Mouse (Mus musculus) hindbrain, postnatal 0 days (tissue): ENCODE results near the gene Styxl1. TPM values are rescaled to one million over a fixed set of nuclear protein-coding genes. Genes with fewer than 3 reads are reported as not detected.

ENCODE experiments used
- ATAC-seq: fragments of 200-750 bp; cut with Nextera tagmentation; 2 replicates; pipeline ENCODE4 v1.8.0; 2017; ENCODE audit warnings: mild to moderate bottlenecking, moderate TSS enrichment, moderate library complexity
- DNase-seq: peaks from one replicate; pipeline ENCODE4 v3.0.0-alpha.2; 2015; ENCODE audit warnings: low spot score
- H3K27ac ChIP-seq: fragments of 300-500 bp; sonication (generic); 2 replicates; pipeline ENCODE4 v1.5.1; 2014; ENCODE audit warnings: mild to moderate bottlenecking
- H3K27me3 ChIP-seq: fragments of 300-500 bp; sonication (generic); 2 replicates; pipeline ENCODE4 v1.6.1; 2014; ENCODE audit warnings: low read length, mixed read lengths; ENCODE audit not compliant: insufficient read depth
- H3K36me3 ChIP-seq: fragments of 300-500 bp; sonication (generic); 2 replicates; pipeline ENCODE4 v1.6.1; 2014; ENCODE audit warnings: low read length, mixed read lengths; ENCODE audit not compliant: insufficient read depth
- H3K4me1 ChIP-seq: fragments of 300-500 bp; sonication (generic); 2 replicates; pipeline ENCODE4 v1.6.1; 2014; ENCODE audit warnings: antibody characterized with exemption, low read length, mixed read lengths; ENCODE audit not compliant: insufficient read depth
- H3K4me2 ChIP-seq: fragments of 300-500 bp; sonication (generic); 2 replicates; pipeline ENCODE4 v1.6.1; 2014; ENCODE audit warnings: low read depth, mild to moderate bottlenecking, low read length, moderate library complexity, mixed read lengths
- H3K4me3 ChIP-seq: fragments of 300-500 bp; sonication (generic); 2 replicates; pipeline ENCODE4 v1.5.1; 2014; ENCODE audit warnings: low read length
- H3K9ac ChIP-seq: fragments of 300-500 bp; sonication (generic); replicated peaks from 2 replicates; pipeline ENCODE4 v1.6.1; 2014; ENCODE audit warnings: mild to moderate bottlenecking, low read length, moderate library complexity, mixed read lengths
- H3K9me3 ChIP-seq: fragments of 300-500 bp; sonication (generic); 2 replicates; pipeline ENCODE4 v1.6.1; 2016; ENCODE audit warnings: low read length, mixed read lengths
- CTCF ChIP-seq: IDR thresholded peaks from 2 replicates; pipeline ENCODE4 v1.5.1; 2016; ENCODE audit warnings: antibody characterized with exemption, control low read depth, low read depth
- WGBS: fragments of 180-500 bp; shearing (Covaris S2); extraction: QIAGEN DNeasy Blood & Tissue Kit; methylation state at CpG from one replicate; pipeline ENCODE4 v1.1.7; 2014; 5-methylcytosine and 5-hydroxymethylcytosine counted together
- polyA plus RNA-seq: library from polyadenylated mRNA; unstranded; fragments of >200 nt; fragmentation: Nextera tagmentation; extraction: Ambion mirVana; gene quantifications from 2 replicates; pipeline ENCODE4 v1.2.1, GENCODE M21; 2015
- total RNA-seq: library from RNA; depleted of rRNA; stranded (reverse); fragments of >200 nt; gene quantifications from 2 replicates; pipeline ENCODE4 v1.2.3, GENCODE M21; 2014

Styxl1 gene
- total and polyA plus RNA-seq, 2 experiments from 2014 or later = 0.10 to 0.61 TPM

GRCm38 (mm10) chr5:135713441-135714218 is 64.6 kb downstream of the Styxl1 start:
- Histone ChIP-seq H3K27ac (no peak overlapping the region), H3K4me2 (no peak overlapping the region), H3K4me3 (no peak overlapping the region), H3K9ac (no peak overlapping the region), H3K27me3 (no peaks in the 10 kb centered on the region), H3K9me3 (no peaks in the 10 kb centered on the region), H3K4me1 (no peaks in the 10 kb centered on the region), H3K36me3 (peaks cover 4% of the 10 kb centered on the region; the same call in 1 of the 2 replicates)
- DNase-seq (peak; percentile 61), ATAC-seq (no peak)
- 54% methylated on average over 16 of the region's 16 CpGs for WGBS
- TF ChIP-seq CTCF = no peak

GRCm38 (mm10) chr5:135712803-135713202 is 65.4 kb downstream of the Styxl1 start:
- DNase-seq (no peak), ATAC-seq (no peak)
- no peak overlapping the region for H3K9ac ChIP-seq
- H3K36me3 ChIP-seq = no peaks in the 10 kb centered on the region; the same call in 1 of the 2 replicates
- no peak for TF ChIP-seq CTCF
- H3K4me3 ChIP-seq = no peak overlapping the region
- H3K27ac ChIP-seq = no peak overlapping the region
- H3K4me2 ChIP-seq = no peak overlapping the region
- 60% methylated on average over 4 of the region's 4 CpGs for WGBS
- H3K27me3 ChIP-seq = no peaks in the 10 kb centered on the region
- no peaks in the 10 kb centered on the region for H3K4me1 ChIP-seq
- no peaks in the 10 kb centered on the region for H3K9me3 ChIP-seq

GRCm38 (mm10) chr5:135711582-135712355 is 66.4 kb downstream of the Styxl1 start:
- Histone ChIP-seq H3K4me3 (no peak overlapping the region), H3K4me1 (no peaks in the 10 kb centered on the region), H3K36me3 (no peaks in the 10 kb centered on the region; the same call in 1 of the 2 replicates), H3K4me2 (no peak overlapping the region), H3K27me3 (no peaks in the 10 kb centered on the region), H3K27ac (no peak overlapping the region), H3K9ac (no peak overlapping the region), H3K9me3 (no peaks in the 10 kb centered on the region)
- no peak for TF ChIP-seq CTCF
- 92% methylated on average over 13 of the region's 13 CpGs for WGBS
- DNase-seq = no peak
- ATAC-seq = no peak

- no peak overlapping the region for H3K9ac ChIP-seq
- no peaks in the 10 kb centered on the region for H3K4me1 ChIP-seq
- ATAC-seq = no peak
- 80% methylated on average over 7 of the region's 7 CpGs for WGBS
- no peak overlapping the region for H3K4me2 ChIP-seq
- no peaks in the 10 kb centered on the region; the same call in 1 of the 2 replicates for H3K36me3 ChIP-seq
- H3K9me3 ChIP-seq = no peaks in the 10 kb centered on the region
- no peak for DNase-seq
- H3K27me3 ChIP-seq = no peaks in the 10 kb centered on the region
- no peak overlapping the region for H3K4me3 ChIP-seq
- TF ChIP-seq CTCF = no peak
- no peak overlapping the region for H3K27ac ChIP-seq
Observed at GRCm38 (mm10) chr5:135710599-135711214, 67.5 kb downstream of the Styxl1 start.

GRCm38 (mm10) chr5:135709716-135710115 is 68.5 kb downstream of the Styxl1 start:
- no peak overlapping the region for H3K4me3 ChIP-seq
- no peaks in the 10 kb centered on the region for H3K4me1 ChIP-seq
- no peak for TF ChIP-seq CTCF
- H3K9ac ChIP-seq = no peak overlapping the region
- DNase-seq (no peak), ATAC-seq (no peak)
- no peaks in the 10 kb centered on the region; the same call in 1 of the 2 replicates for H3K36me3 ChIP-seq
- no peaks in the 10 kb centered on the region for H3K9me3 ChIP-seq
- WGBS = 99% methylated on average over 5 of the region's 5 CpGs
- H3K27me3 ChIP-seq = no peaks in the 10 kb centered on the region
- no peak overlapping the region for H3K4me2 ChIP-seq
- H3K27ac ChIP-seq = no peak overlapping the region

- Histone ChIP-seq H3K27ac (no peak overlapping the region), H3K27me3 (no peaks in the 10 kb centered on the region), H3K4me2 (no peak overlapping the region), H3K4me3 (no peak overlapping the region), H3K9ac (no peak overlapping the region), H3K9me3 (no peaks in the 10 kb centered on the region), H3K36me3 (no peaks in the 10 kb centered on the region; the same call in 1 of the 2 replicates), H3K4me1 (no peaks in the 10 kb centered on the region)
- ATAC-seq = no peak
- 50% methylated on average over 1 of the region's 1 CpGs for whole genome bisulfite sequencing
- no peak for DNase-seq
- no peak for TF ChIP-seq CTCF
Observed at GRCm38 (mm10) chr5:135707855-135708254, 70.3 kb downstream of the Styxl1 start.
